Mouse (Mus musculus) small intestine, adult 2 months (tissue): ENCODE data around the gene Akirin1. TPM values are rescaled to one million over a fixed set of nuclear protein-coding genes. Genes with fewer than 3 reads are reported as not detected.

Experiments used
- H3K27ac ChIP-seq: fragments of 200-500 bp; 2 replicates; pipeline ENCODE4 v1.5.1; 2012; ENCODE audit warnings: low read depth, low read length, control low read depth, inconsistent platforms; ENCODE audit not compliant: insufficient read depth
- H3K27me3 ChIP-seq: fragments of 200-500 bp; 2 replicates; pipeline ENCODE4 v1.6.1; 2012; ENCODE audit warnings: mild to moderate bottlenecking, moderate library complexity, low read length, inconsistent platforms; ENCODE audit not compliant: control insufficient read depth, insufficient read depth
- H3K36me3 ChIP-seq: fragments of 200-500 bp; 2 replicates; pipeline ENCODE4 v1.6.1; 2012; ENCODE audit warnings: mild to moderate bottlenecking, low read length, control low read depth, inconsistent platforms; ENCODE audit not compliant: control insufficient read depth, insufficient read depth
- H3K4me1 ChIP-seq: fragments of 200-500 bp; 2 replicates; pipeline ENCODE4 v1.6.1; 2012; ENCODE audit warnings: low read length, inconsistent platforms, mixed read lengths; ENCODE audit not compliant: control insufficient read depth, insufficient read depth, insufficient read length
- H3K4me3 ChIP-seq: fragments of 200-500 bp; 2 replicates; pipeline ENCODE4 v1.5.1; 2012; ENCODE audit warnings: low read depth, mild to moderate bottlenecking, control low read depth, inconsistent platforms, low read length, moderate library complexity
- CTCF ChIP-seq: fragments of 200-500 bp; IDR thresholded peaks from 2 replicates; pipeline ENCODE4 v1.5.1; 2012; ENCODE audit warnings: low read depth, mild to moderate bottlenecking, control low read depth, inconsistent platforms, low read length, moderate library complexity, mixed read lengths; ENCODE audit not compliant: insufficient replicate concordance, insufficient read length; ENCODE audit errors: extremely low read depth
- POLR2A ChIP-seq: fragments of 200-500 bp; IDR thresholded peaks from 2 replicates; pipeline ENCODE4 v1.6.1; 2012; ENCODE audit warnings: low read depth, mild to moderate bottlenecking, control low read depth, inconsistent platforms, low read length, moderate library complexity
- WGBS: fragments of 180-500 bp; shearing (Covaris S2); methylation state at CpG from one replicate; pipeline ENCODE4 v1.1.7; 2018; 5-methylcytosine and 5-hydroxymethylcytosine counted together
- polyA plus RNA-seq: library from polyadenylated mRNA; depleted of rRNA; stranded (reverse); fragments of >200 nt; gene quantifications from 2 replicates; pipeline ENCODE4 v1.2.3, GENCODE M21; 2012; rRNA removed

Gene Akirin1
- polyA plus RNA-seq, 1 experiment: 29.1 TPM

GRCm38 (mm10) chr4:123690311-123690710, 59.8 kb downstream of the Akirin1 start:
- no peak overlapping the region for H3K27ac ChIP-seq
- TF ChIP-seq CTCF: no peak
- no peak for TF ChIP-seq POLR2A
- H3K36me3 ChIP-seq: no peaks in the 10 kb centered on the region
- peaks cover 9% of the 10 kb centered on the region; the same call in 1 of the 2 replicates for H3K4me1 ChIP-seq
- WGBS: 88% methylated on average over 10 of the region's 10 CpGs
- no peak overlapping the region for H3K4me3 ChIP-seq
- H3K27me3 ChIP-seq: peaks cover 19% of the 10 kb centered on the region

GRCm38 (mm10) chr4:123687025-123687781, 62.9 kb downstream of the Akirin1 start:
- no peak overlapping the region for H3K27ac ChIP-seq
- H3K4me1 ChIP-seq: peaks cover 9% of the 10 kb centered on the region; the same call in 1 of the 2 replicates
- H3K27me3 ChIP-seq: peaks cover 19% of the 10 kb centered on the region
- no peak for TF ChIP-seq CTCF
- no peak for TF ChIP-seq POLR2A
- WGBS: 3% methylated on average over 72 of the region's 89 CpGs
- H3K36me3 ChIP-seq: no peaks in the 10 kb centered on the region
- H3K4me3 ChIP-seq: peak overlapping the region; percentile 63

GRCm38 (mm10) chr4:123686368-123687024, 63.6 kb downstream of the Akirin1 start:
- no peaks in the 10 kb centered on the region for H3K36me3 ChIP-seq
- WGBS: 2% methylated on average over 51 of the region's 56 CpGs
- peaks cover 9% of the 10 kb centered on the region; the same call in 1 of the 2 replicates for H3K4me1 ChIP-seq
- H3K4me3 ChIP-seq: peak overlapping the region; percentile 59
- no peak overlapping the region for H3K27ac ChIP-seq
- peaks cover 19% of the 10 kb centered on the region for H3K27me3 ChIP-seq
- no peak for TF ChIP-seq POLR2A
- TF ChIP-seq CTCF: no peak

DNA sequence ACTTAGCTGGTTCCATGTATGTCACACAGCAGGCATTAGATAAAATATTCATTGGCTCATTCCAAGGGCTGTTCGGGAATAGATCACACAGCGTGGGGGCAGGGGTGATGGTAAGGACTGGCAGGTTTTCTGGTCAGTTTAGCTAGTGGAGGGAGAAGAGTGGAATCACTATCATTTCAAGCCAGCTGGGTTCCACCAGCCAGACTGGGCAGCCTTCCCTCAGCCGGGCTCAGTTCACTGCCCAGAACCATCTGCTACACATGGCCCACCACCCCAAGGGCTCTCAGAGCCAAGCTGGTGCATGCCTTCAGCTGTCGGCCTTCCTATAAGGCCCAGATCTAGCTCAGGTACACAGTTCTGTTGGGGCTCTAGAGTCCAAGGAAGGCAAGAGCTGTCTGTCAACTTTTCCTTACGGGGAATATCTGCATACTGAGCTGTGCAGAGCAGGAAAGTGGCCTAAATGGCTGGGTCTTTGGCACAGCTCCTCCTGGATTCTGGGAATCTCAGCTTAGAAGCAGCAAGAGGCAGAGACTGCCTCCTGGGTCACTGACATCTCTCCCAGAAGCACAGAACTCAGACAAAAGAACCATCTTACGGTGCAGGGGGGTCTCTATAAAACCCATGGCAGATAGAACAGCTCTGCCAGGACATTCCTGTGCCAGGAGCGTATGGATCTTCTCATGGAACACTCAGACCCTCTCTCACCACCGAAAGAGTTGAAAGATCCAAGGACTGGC, 64.5 kb downstream of the Akirin1 start:
- no peak overlapping the region for H3K27ac ChIP-seq
- peaks cover 19% of the 10 kb centered on the region for H3K27me3 ChIP-seq
- H3K4me3 ChIP-seq: no peak overlapping the region
- WGBS: 72% methylated on average over 8 of the region's 8 CpGs
- TF ChIP-seq POLR2A (no peak), CTCF (no peak)
- H3K36me3 ChIP-seq: no peaks in the 10 kb centered on the region
- H3K4me1 ChIP-seq: peaks cover 9% of the 10 kb centered on the region; the same call in 1 of the 2 replicates

GRCm38 (mm10) chr4:123685046-123685445, 65.1 kb downstream of the Akirin1 start:
- H3K4me3 ChIP-seq: no peak overlapping the region
- TF ChIP-seq POLR2A: no peak
- TF ChIP-seq CTCF: no peak
- peaks cover 9% of the 10 kb centered on the region; the same call in 1 of the 2 replicates for H3K4me1 ChIP-seq
- H3K27me3 ChIP-seq: peaks cover 19% of the 10 kb centered on the region
- H3K27ac ChIP-seq: no peak overlapping the region
- H3K36me3 ChIP-seq: no peaks in the 10 kb centered on the region
- whole genome bisulfite sequencing: 82% methylated on average over 7 of the region's 7 CpGs

Other genes with a start within 250 kb of the Akirin1 start
- 14.9 and 22.3 TPM in 2 replicates for gene Macf1, start 66.0 kb downstream of the Akirin1 start, polyA plus RNA-seq
- gene Ndufs5, start 32.1 kb downstream of the Akirin1 start, polyA plus RNA-seq: 7.1 and 16.5 TPM in 2 replicates
- gene Rhbdl2, start 37.5 kb upstream of the Akirin1 start, polyA plus RNA-seq: 3.3 and 6.2 TPM in 2 replicates
- not detected in 2 replicates for gene 4933427I04Rik, start 109.3 kb upstream of the Akirin1 start, polyA plus RNA-seq
- gene Mycbp, start 154.5 kb upstream of the Akirin1 start, polyA plus RNA-seq: 4.2 and 8.0 TPM in 2 replicates
- gene Rragc, start 167.1 kb upstream of the Akirin1 start, polyA plus RNA-seq: 12.8 and 28.6 TPM in 2 replicates
- 1.0 TPM in 1 of 2 replicates, not detected in the other for gene 4930535I16Rik, start 167.7 kb upstream of the Akirin1 start, polyA plus RNA-seq